Mouse (Mus musculus): ENCODE data around the gene Slc34a3.

- no peak for TF ChIP-seq CTCF (IDR thresholded peaks at IDR 0.05; ENCODE audit: insufficient read depth, low read length)
- no peak for TF ChIP-seq POLR2A (IDR thresholded peaks at IDR 0.05; ENCODE audit: borderline replicate concordance, extremely low read depth, low read depth, low read length)
Measured at GRCm38 (mm10) chr2:25213266-25213865, 20.8 kb downstream of the Slc34a3 start.

All from lung, adult 2 months (tissue).